Mouse (Mus musculus) hindbrain, embryonic 16.5 days (tissue): ENCODE data around the gene Lingo4. TPM values are rescaled to one million over a fixed set of nuclear protein-coding genes. Genes with fewer than 3 reads are reported as not detected.

Experiments used
- ATAC-seq: fragments of 200-750 bp; cut with Nextera tagmentation; 2 replicates; pipeline ENCODE4 v1.8.0; 2017; ENCODE audit warnings: moderate TSS enrichment, moderate library complexity
- H3K27ac ChIP-seq: fragments of 300-500 bp; sonication (generic); 2 replicates; pipeline ENCODE4 v1.5.1; 2014; ENCODE audit warnings: low read depth, mild to moderate bottlenecking, control low read depth, low read length, moderate library complexity
- H3K27me3 ChIP-seq: fragments of 300-500 bp; sonication (generic); replicated peaks from 2 replicates; pipeline ENCODE4 v1.6.1; 2014; ENCODE audit warnings: low read length; ENCODE audit not compliant: control insufficient read depth, insufficient read depth
- H3K36me3 ChIP-seq: fragments of 300-500 bp; sonication (generic); 2 replicates; pipeline ENCODE4 v1.6.1; 2014; ENCODE audit warnings: mild to moderate bottlenecking, low read length, moderate library complexity, mixed read lengths; ENCODE audit not compliant: control insufficient read depth, insufficient read depth
- H3K4me1 ChIP-seq: fragments of 300-500 bp; sonication (generic); 2 replicates; pipeline ENCODE4 v1.6.1; 2014; ENCODE audit warnings: low read depth, low read length; ENCODE audit not compliant: control insufficient read depth, insufficient read depth
- H3K4me2 ChIP-seq: fragments of 300-500 bp; sonication (generic); 2 replicates; pipeline ENCODE4 v1.6.1; 2014; ENCODE audit warnings: mild to moderate bottlenecking, low read length, control low read depth, moderate library complexity
- H3K4me3 ChIP-seq: fragments of 300-500 bp; sonication (generic); 2 replicates; pipeline ENCODE4 v1.5.1; 2014; ENCODE audit warnings: mild to moderate bottlenecking, low read length, control low read depth, moderate library complexity
- H3K9ac ChIP-seq: fragments of 300-500 bp; sonication (generic); 2 replicates; pipeline ENCODE4 v1.6.1; 2014; ENCODE audit warnings: low read depth, mild to moderate bottlenecking, control low read depth, low read length, moderate library complexity
- H3K9me3 ChIP-seq: fragments of 300-500 bp; sonication (generic); 2 replicates; pipeline ENCODE4 v1.6.1; 2014; ENCODE audit warnings: mild to moderate bottlenecking, low read length, moderate library complexity; ENCODE audit not compliant: control insufficient read depth
- WGBS: fragments of 180-500 bp; shearing (Covaris S2); extraction: QIAGEN DNeasy Blood & Tissue Kit; methylation state at CpG from one replicate; pipeline ENCODE4 v1.1.7; 2014; 5-methylcytosine and 5-hydroxymethylcytosine counted together
- polyA plus RNA-seq: library from polyadenylated mRNA; unstranded; fragments of >200 nt; fragmentation: Nextera tagmentation; extraction: Ambion mirVana; gene quantifications from 2 replicates; pipeline ENCODE4 v1.2.1, GENCODE M21; 2015

Gene Lingo4
- polyA plus RNA-seq, 1 experiment from 2014 or later = 2.3 TPM

DNA sequence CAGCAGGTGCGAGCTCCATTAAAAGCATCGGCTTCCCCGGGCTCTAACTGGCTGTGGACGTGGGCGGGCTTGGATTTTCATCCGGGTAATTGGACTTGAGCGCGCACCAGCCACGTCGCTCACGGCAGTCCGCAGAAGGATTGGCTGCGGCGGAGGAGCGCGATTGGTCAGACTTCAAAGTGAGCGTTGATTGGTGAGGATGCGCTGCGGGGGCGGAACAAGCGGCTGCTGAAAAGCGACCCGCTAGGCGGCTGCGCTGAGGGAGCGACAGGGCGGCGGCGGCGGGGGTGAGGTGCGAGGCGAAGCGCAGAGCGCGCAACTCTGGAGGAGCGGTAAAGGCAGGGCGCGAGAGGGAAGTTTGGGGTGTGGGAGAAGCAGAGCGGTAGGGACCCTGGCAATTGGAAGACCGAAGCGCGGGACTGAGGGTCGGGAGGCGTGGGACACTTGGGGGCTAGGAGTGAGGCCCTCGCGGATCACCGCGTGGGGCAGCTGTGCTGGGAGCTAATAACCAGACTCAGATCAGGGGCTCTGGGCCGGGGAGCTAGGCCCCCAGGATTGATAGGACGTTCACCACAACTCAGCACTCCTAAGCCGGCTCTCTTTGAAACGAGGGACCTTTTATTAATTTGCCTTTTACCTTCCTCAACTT lies 14.8 kb downstream of the Lingo4 start, which contains the start of gene Tdrkh:
Gene Tdrkh (plus strand): TSS at position 243 of the 649 bp plus-strand sequence.
- peak within 1 kb of the TSS; percentile 97 for H3K4me2 ChIP-seq
- peak within 1 kb of the TSS; percentile 83 for H3K9ac ChIP-seq
- H3K4me3 ChIP-seq = peak within 1 kb of the TSS; percentile 78
- H3K36me3 ChIP-seq = no peaks in the 10 kb centered on the region
- peak; percentile 99 for ATAC-seq
- H3K4me1 ChIP-seq = peaks cover 9% of the 10 kb centered on the region
- peak within 1 kb of the TSS; percentile 82 for H3K27ac ChIP-seq
- no peaks in the 10 kb centered on the region for H3K9me3 ChIP-seq
- no peaks in the 10 kb centered on the region for H3K27me3 ChIP-seq
- WGBS = 7% methylated on average over 50 of the region's 52 CpGs

DNA sequence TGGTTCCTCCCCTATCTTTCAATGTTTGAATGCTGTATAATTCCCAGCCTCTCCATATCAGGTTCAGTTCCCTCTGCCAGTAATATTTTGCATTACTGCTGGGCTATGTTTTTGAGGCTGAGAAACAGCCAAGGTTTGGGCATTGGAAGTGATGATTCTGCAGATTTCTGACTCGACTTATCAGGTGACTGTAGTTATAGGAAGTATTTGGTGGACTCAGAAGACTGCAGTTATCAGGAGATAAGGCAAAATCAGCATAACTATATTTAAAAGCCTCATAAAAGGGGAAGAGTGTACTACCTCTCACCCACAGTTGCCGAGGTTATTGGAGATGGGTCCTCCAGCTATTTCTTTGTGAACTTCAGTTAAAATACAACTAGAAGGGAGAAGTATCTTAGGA lies 32.7 kb downstream of the Lingo4 start:
- no peaks in the 10 kb centered on the region for H3K4me1 ChIP-seq
- H3K27ac ChIP-seq = no peak overlapping the region
- H3K27me3 ChIP-seq = no peaks in the 10 kb centered on the region
- no peak overlapping the region for H3K9ac ChIP-seq
- peaks cover 26% of the 10 kb centered on the region for H3K36me3 ChIP-seq
- no peak overlapping the region for H3K4me3 ChIP-seq
- no peaks in the 10 kb centered on the region for H3K9me3 ChIP-seq
- ATAC-seq = no peak
- H3K4me2 ChIP-seq = no peak overlapping the region
- WGBS = 87% methylated on average over 2 of the region's 2 CpGs

DNA sequence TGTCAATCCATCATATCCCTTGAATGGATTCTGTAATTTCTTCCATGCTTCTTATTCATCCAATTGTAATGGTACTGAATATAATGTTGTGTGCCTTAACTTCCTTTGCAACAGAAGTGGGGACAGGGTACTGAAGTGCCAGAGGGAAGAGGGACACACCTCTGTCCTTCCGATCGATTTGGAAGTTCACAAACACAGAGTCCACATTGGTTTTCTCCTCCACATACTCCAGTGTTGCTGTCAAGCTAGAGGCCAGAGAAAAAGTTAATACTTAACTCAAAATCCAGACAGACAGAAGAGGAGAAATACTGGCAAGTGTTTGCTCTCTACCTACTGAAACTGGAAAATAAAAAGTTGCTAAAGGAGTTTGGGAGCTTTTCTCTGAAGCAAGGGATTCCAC lies 36.0 kb downstream of the Lingo4 start:
- H3K4me2 ChIP-seq = no peak overlapping the region
- no peaks in the 10 kb centered on the region for H3K9me3 ChIP-seq
- no peak for ATAC-seq
- H3K27me3 ChIP-seq = no peaks in the 10 kb centered on the region
- no peaks in the 10 kb centered on the region for H3K4me1 ChIP-seq
- no peak overlapping the region for H3K9ac ChIP-seq
- H3K36me3 ChIP-seq = peaks cover 11% of the 10 kb centered on the region
- WGBS = 93% methylated on average over 2 of the region's 2 CpGs
- no peak overlapping the region for H3K27ac ChIP-seq
- H3K4me3 ChIP-seq = no peak overlapping the region

DNA sequence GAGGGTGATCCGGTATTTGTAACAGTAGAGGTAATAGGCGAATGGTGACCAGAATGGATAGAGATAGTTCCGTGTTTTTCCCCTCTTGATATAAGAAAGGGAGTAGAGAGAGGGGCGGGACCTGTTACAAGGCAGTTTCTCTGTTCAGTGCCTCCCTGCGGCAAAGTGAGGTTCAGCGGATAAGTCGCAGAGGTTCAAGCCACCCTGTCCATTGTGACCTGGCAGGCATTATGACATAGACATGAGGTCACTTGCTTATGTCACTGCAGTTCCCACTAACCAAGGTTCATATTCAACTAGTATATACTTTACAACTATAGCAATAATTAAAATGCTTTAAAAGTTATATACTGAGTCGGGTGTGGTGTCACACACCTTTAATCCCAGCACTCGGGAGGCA lies 38.1 kb downstream of the Lingo4 start:
- H3K4me3 ChIP-seq = no peak overlapping the region
- ATAC-seq = no peak

DNA sequence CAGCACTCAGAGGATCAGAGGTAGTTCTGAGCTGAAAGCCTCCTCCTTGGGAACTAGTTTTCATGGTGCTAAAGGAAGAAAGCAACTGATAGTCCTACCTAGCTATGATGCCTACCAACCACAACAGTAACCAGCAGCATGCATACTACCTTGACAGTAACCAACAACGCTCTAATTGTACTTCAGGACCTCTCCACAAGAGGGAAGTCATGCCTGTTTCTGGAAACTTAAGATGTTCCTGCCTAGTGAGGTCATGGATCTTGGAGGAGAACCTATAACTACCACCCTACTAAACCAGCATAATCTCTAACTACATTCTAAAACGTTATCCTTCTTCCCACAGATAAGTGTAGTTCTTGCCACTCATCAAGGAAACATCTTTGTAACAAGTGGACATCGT lies 42.9 kb downstream of the Lingo4 start:
- Histone ChIP-seq H3K4me3 (no peak overlapping the region), H3K4me1 (peaks cover 6% of the 10 kb centered on the region), H3K4me2 (no peak overlapping the region), H3K27me3 (no peaks in the 10 kb centered on the region), H3K9me3 (no peaks in the 10 kb centered on the region), H3K9ac (no peak overlapping the region), H3K27ac (no peak overlapping the region), H3K36me3 (peaks cover 9% of the 10 kb centered on the region; the same call in 1 of the 2 replicates)
- 44% methylated on average over 3 of the region's 3 CpGs for WGBS
- ATAC-seq = no peak

More for the DNA sequence above, 38.1 kb downstream of the Lingo4 start:
- Histone ChIP-seq H3K36me3 (no peaks in the 10 kb centered on the region), H3K9me3 (no peaks in the 10 kb centered on the region), H3K4me2 (no peak overlapping the region), H3K9ac (no peak overlapping the region), H3K27ac (no peak overlapping the region), H3K27me3 (no peaks in the 10 kb centered on the region), H3K4me1 (no peaks in the 10 kb centered on the region)
- WGBS = 84% methylated on average over 9 of the region's 9 CpGs

DNA sequence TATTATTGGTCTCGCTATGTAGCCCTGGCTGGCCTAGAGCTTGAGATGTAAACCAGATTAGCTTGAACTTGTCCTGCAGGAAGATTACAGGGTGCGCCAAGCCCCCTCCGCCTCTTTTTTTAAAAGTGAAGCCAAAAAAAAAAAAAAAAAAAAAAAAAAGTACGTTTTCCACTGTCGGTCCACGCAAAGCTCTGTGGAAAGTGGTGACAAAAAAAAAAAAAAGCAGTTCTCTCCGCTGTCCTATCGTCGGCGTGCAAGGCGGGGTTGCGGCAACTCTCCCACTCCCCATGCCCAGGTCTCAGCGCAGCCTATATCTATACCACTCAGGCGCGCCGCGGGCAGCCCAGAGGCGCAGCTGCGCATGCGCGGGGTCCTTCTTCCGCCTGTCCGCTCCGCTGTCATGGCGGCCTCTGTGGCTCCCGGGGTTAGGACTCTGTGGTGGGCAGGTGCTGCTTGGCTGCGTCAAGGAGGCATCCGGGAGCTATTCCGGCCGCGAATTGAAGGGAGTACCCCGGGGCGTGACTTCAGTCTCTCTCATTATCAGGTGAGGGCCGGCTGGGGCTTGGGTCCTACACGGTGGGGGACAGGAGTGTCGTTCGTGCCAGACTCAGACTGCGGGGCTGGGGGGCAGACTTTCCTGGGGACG lies 44.8 kb downstream of the Lingo4 start, which contains the start of gene Mrpl9:
Gene Mrpl9 (plus strand): TSS at position 368 of the 646 bp plus-strand sequence.
- peaks cover 6% of the 10 kb centered on the region for H3K4me1 ChIP-seq
- peak; percentile 99 for ATAC-seq
- H3K9me3 ChIP-seq = no peaks in the 10 kb centered on the region
- peaks cover 21% of the 10 kb centered on the region for H3K36me3 ChIP-seq
- peak within 1 kb of the TSS; percentile 83 for H3K4me3 ChIP-seq
- peak within 1 kb of the TSS; percentile 90 for H3K9ac ChIP-seq
- no peaks in the 10 kb centered on the region for H3K27me3 ChIP-seq
- H3K4me2 ChIP-seq = peak within 1 kb of the TSS; percentile 58
- WGBS = 1% methylated on average over 39 of the region's 39 CpGs
- peak within 1 kb of the TSS; percentile 73 for H3K27ac ChIP-seq

DNA sequence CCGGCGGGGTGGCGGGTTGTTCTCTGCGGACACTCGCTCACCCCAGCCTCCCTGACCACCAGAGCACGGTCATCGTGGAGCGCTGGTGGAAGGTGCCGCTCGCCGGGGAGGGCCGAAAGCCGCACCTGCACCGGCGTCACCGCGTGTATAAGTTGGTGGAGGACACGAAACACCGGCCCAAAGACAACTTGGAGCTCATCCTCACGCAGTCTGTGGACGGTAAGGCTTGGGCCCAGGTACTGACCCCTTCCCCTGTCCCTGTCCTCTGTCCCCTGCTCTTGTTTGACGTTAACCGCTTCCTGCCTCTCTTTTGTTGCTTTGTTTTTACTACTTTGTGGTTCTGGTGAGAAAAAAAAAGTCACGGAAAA lies 45.3 kb downstream of the Lingo4 start, which contains the start of gene Oaz3:
Gene Oaz3 (minus strand): TSS at position 319 of the 368 bp plus-strand sequence.
- H3K4me3 ChIP-seq = peak within 1 kb of the TSS; percentile 83
- under 1% methylated on average over 20 of the region's 24 CpGs for WGBS
- no peak for ATAC-seq

DNA sequence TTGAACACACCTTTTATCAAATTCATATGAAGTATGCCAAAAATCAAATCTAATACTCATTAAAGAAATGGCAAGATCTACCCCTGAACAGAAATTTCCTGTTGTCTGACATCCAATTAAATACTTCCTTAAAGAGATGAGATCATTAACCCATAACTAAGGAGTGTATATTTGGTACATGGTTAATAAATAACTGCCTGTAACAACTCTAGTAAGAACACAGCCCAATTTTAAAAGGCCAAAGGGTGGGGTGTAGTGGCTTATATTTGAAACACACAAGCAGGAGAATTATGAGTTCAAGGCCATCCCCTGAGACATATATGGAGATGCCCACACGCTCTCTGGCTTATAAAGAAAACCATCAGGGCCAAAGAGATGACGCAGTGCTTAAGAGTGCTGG lies 51.1 kb downstream of the Lingo4 start:
- Histone ChIP-seq H3K27me3 (no peaks in the 10 kb centered on the region), H3K36me3 (peaks cover 25% of the 10 kb centered on the region), H3K4me2 (no peak overlapping the region), H3K4me3 (no peak overlapping the region), H3K4me1 (peaks cover 1% of the 10 kb centered on the region; the same call in 1 of the 2 replicates), H3K9ac (no peak overlapping the region), H3K9me3 (no peaks in the 10 kb centered on the region), H3K27ac (no peak overlapping the region)
- ATAC-seq = no peak
- 83% methylated on average over 2 of the region's 2 CpGs for WGBS

More for the DNA sequence above, 45.3 kb downstream of the Lingo4 start, which contains the start of gene Oaz3:
- Histone ChIP-seq H3K27me3 (no peaks in the 10 kb centered on the region), H3K36me3 (peaks cover 25% of the 10 kb centered on the region), H3K27ac (peak within 1 kb of the TSS; percentile 73), H3K9ac (peak within 1 kb of the TSS; percentile 90), H3K4me1 (peaks cover 6% of the 10 kb centered on the region), H3K9me3 (no peaks in the 10 kb centered on the region), H3K4me2 (peak within 1 kb of the TSS; percentile 58)
